Mouse (Mus musculus) lung, adult 2 months (tissue): Measurements from ENCODE around the gene Sel1l. TPM values are rescaled to one million over a fixed set of nuclear protein-coding genes. Genes with fewer than 3 reads are reported as not detected.

Experiments
- DNase-seq: peaks from one replicate; pipeline ENCODE4 v3.0.0; 2022
- H3K4me1 ChIP-seq: fragments of 200-500 bp; 2 replicates; pipeline ENCODE4 v1.6.1; 2011; ENCODE audit warnings: low read length; ENCODE audit not compliant: control insufficient read depth, insufficient read depth
- H3K4me3 ChIP-seq: fragments of 200-500 bp; replicated peaks from 2 replicates; pipeline ENCODE3; 2011; ENCODE audit warnings: low read depth, mild to moderate bottlenecking, control low read depth, low read length; ENCODE audit errors: extremely low read depth
- CTCF ChIP-seq: fragments of 200-500 bp; IDR thresholded peaks from 2 replicates; pipeline ENCODE4 v1.5.1; 2011; ENCODE audit warnings: mild to moderate bottlenecking, low read length, control low read depth; ENCODE audit not compliant: insufficient read depth
- POLR2A ChIP-seq: fragments of 200-500 bp; IDR thresholded peaks from 2 replicates; pipeline ENCODE4 v1.6.1; 2011; ENCODE audit warnings: low read depth, mild to moderate bottlenecking, control low read depth, low read length, borderline replicate concordance; ENCODE audit errors: extremely low read depth
- WGBS: fragments of 180-500 bp; shearing (Covaris S2); methylation state at CpG from one replicate; pipeline ENCODE4 v1.1.7; 2018; 5-methylcytosine and 5-hydroxymethylcytosine counted together
- polyA plus RNA-seq: library from polyadenylated mRNA; depleted of rRNA; stranded (reverse); fragments of >200 nt; gene quantifications from 2 replicates; pipeline ENCODE4 v1.2.3, GENCODE M21; 2012

Sel1l gene
- polyA plus RNA-seq, 1 experiment, result 61.9 TPM

DNA sequence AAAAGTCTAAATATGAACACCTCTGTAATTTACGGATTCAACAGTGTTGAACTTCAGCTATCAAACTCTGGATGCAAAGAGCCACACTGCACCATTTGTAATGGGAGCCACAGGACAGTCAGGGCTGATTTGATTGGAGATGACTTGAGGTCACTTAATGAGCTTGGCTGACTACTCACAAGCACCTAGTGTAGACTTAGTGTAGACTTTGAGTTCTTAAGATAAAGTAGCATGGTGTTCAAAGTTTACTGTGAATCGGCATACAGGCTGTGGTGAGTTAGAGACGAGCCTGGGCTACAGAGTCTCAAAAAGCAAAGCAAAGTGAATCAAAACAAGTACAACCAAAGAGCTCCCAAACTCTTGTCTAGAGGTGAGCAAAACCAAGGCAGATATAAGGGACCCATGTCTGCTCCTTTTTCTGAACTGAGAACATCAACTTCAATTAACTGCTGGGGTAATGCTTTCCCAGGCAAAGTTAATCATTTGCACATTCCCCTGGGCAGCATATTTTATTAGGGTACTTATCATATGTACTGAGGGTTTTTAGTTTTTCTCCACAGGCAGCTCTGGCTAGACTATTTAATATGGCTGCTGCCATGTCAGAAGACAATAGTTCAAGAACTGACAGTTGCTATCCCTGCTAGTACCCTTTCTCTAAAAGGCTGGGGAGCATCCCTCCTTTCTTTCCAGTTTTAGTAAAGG lies 15.6 kb downstream of the Sel1l start:
- Histone ChIP-seq H3K4me3 (no peak overlapping the region), H3K4me1 (no peaks in the 10 kb centered on the region)
- TF ChIP-seq CTCF (no peak), POLR2A (no peak)
- DNase-seq, result no peak
- WGBS, result 76% methylated on average over 3 of the region's 3 CpGs

- 88% methylated on average over 7 of the region's 7 CpGs for WGBS
- Histone ChIP-seq H3K4me1 (no peaks in the 10 kb centered on the region), H3K4me3 (no peak overlapping the region)
- TF ChIP-seq CTCF (no peak), POLR2A (no peak)
- no peak for DNase-seq
These were observed 17.5 kb downstream of the Sel1l start for GRCm38 (mm10) chr12:91831410-91831809.

DNA sequence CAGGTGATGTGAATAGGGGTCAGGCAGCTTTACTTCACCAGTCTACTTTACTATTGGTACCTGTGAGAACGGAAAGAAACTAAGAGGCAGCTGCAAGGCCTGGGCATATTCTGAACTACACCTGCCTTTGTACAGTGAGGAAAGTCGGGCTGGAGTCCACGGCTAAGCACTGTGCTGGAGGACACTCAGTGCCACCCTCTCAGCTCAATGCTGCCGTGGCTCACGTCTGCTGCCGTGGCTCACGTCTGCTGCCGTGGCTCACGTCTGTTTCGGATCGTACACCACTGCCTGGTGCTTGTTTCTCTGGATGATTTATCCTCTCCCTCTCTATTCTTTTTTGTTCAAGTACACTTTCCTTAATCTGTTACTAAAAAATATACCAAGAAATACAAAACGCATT lies 28.5 kb downstream of the Sel1l start:
- DNase-seq, result no peak
- WGBS, result 91% methylated on average over 12 of the region's 12 CpGs
- Histone ChIP-seq H3K4me3 (no peak overlapping the region), H3K4me1 (no peaks in the 10 kb centered on the region)
- TF ChIP-seq CTCF (no peak), POLR2A (no peak)

GRCm38 (mm10) chr12:91818726-91819125 lies 30.2 kb downstream of the Sel1l start:
- no peak overlapping the region for H3K4me3 ChIP-seq
- DNase-seq, result no peak
- no peak for TF ChIP-seq CTCF
- no peak for TF ChIP-seq POLR2A
- no peaks in the 10 kb centered on the region for H3K4me1 ChIP-seq
- 88% methylated on average over 4 of the region's 4 CpGs for WGBS

GRCm38 (mm10) chr12:91815990-91816389 lies 33.0 kb downstream of the Sel1l start:
- TF ChIP-seq CTCF, result peak; percentile 55
- TF ChIP-seq POLR2A, result no peak
- Histone ChIP-seq H3K4me1 (no peaks in the 10 kb centered on the region), H3K4me3 (no peak overlapping the region)
- DNase-seq, result peak; percentile 29
- 28% methylated on average over 10 of the region's 10 CpGs for WGBS

GRCm38 (mm10) chr12:91815552-91815951 lies 33.4 kb downstream of the Sel1l start:
- TF ChIP-seq CTCF (no peak), POLR2A (no peak)
- WGBS, result 97% methylated on average over 11 of the region's 11 CpGs
- DNase-seq, result no peak
- Histone ChIP-seq H3K4me1 (no peaks in the 10 kb centered on the region), H3K4me3 (no peak overlapping the region)

DNA sequence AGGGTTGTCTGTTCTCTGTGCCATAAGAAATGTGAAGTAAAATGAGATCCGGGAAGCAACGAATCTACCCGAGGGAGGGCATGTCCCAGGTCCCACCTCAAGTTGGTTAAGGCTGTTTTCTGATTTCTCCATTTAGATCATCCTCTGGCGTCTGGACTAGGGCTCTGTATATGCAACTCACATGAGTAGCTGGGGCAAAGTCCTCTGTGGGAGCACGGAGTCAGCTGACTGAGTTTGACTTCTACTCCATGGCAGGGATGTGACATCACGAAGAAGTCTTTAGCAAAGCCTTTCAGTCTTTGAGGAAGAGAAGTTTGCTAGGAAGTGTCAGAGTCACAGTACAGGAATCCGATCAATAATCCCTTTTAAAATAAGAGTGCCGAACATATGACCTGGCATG lies 40.0 kb downstream of the Sel1l start:
- no peak for DNase-seq
- TF ChIP-seq POLR2A, result no peak
- no peak for TF ChIP-seq CTCF

GRCm38 (mm10) chr12:91807761-91808160 lies 41.2 kb downstream of the Sel1l start:
- no peak for DNase-seq
- no peak overlapping the region for H3K4me3 ChIP-seq
- no peak for TF ChIP-seq CTCF
- TF ChIP-seq POLR2A, result no peak
- H3K4me1 ChIP-seq, result no peaks in the 10 kb centered on the region
- 62% methylated on average over 6 of the region's 6 CpGs for WGBS

More for the DNA sequence above, 40.0 kb downstream of the Sel1l start:
- Histone ChIP-seq H3K4me1 (no peaks in the 10 kb centered on the region), H3K4me3 (no peak overlapping the region)
- WGBS, result 90% methylated on average over 8 of the region's 8 CpGs

GRCm38 (mm10) chr12:91807095-91807494 lies 41.9 kb downstream of the Sel1l start:
- no peak for TF ChIP-seq CTCF
- TF ChIP-seq POLR2A, result no peak
- no peaks in the 10 kb centered on the region for H3K4me1 ChIP-seq
- 85% methylated on average over 11 of the region's 11 CpGs for WGBS
- no peak for DNase-seq
- no peak overlapping the region for H3K4me3 ChIP-seq

- WGBS, result 71% methylated on average over 3 of the region's 3 CpGs
- H3K4me1 ChIP-seq, result no peaks in the 10 kb centered on the region
- TF ChIP-seq POLR2A (no peak), CTCF (no peak)
These were observed 44.7 kb downstream of the Sel1l start for GRCm38 (mm10) chr12:91804262-91804661.

More at GRCm38 (mm10) chr12:91804262-91804661, 44.7 kb downstream of the Sel1l start:
- no peak for DNase-seq
- H3K4me3 ChIP-seq, result no peak overlapping the region
